Mouse (Mus musculus): ENCODE measurements at regions not wholly inside any gene's neighbourhood (a gene's known extent, or its start where the extent isn't known, plus 50 kb on each side); places are given as distances from the start of the nearest gene placed in this dataset.
"Not testable (repeated sequence)": the region's sequence is repeated elsewhere in the genome, so short reads cannot be mapped to it uniquely, and the experiment has no call there.

- H3K4me1 ChIP-seq (ENCODE audit: insufficient read depth, low read length) = no peaks in the 10 kb centered on the region
- no peaks in the 10 kb centered on the region for H3K36me3 ChIP-seq (ENCODE audit: insufficient read depth, low read length)
- no peak overlapping the region for H3K4me3 ChIP-seq (ENCODE audit: low read depth, low read length)
- no peaks in the 10 kb centered on the region for H3K27me3 ChIP-seq (ENCODE audit: insufficient read depth, low read length)
- H3K27ac ChIP-seq (ENCODE audit: low read depth, low read length) = no peak overlapping the region
- no peaks in the 10 kb centered on the region for H3K9me3 ChIP-seq (ENCODE audit: low read length)
- no peak overlapping the region for H3K4me2 ChIP-seq (ENCODE audit: low read depth, low read length, poor library complexity, severe bottlenecking)
- no peak for ATAC-seq (ENCODE audit: low FRiP score)
- WGBS = 91% methylated on average over 2 of the region's 2 CpGs
- no peak for TF ChIP-seq CTCF (IDR thresholded peaks at IDR 0.05)
- H3K9ac ChIP-seq (replicated peaks; ENCODE audit: low read length, poor library complexity, severe bottlenecking) = no peak overlapping the region
- DNase-seq (ENCODE audit: low spot score) = no peak
Measured at GRCm38 (mm10) chr6:48209103-48209502, 122.7 kb upstream of the Zfp746 start.

GRCm38 (mm10) chr6:48205722-48206121 lies 119.3 kb upstream of the Zfp746 start:
- no peak overlapping the region for H3K9ac ChIP-seq (replicated peaks; ENCODE audit: low read length, poor library complexity, severe bottlenecking)
- ATAC-seq (ENCODE audit: low FRiP score) (no peak), DNase-seq (ENCODE audit: low spot score) (no peak)
- H3K9me3 ChIP-seq (ENCODE audit: low read length) = no peaks in the 10 kb centered on the region
- TF ChIP-seq CTCF (IDR thresholded peaks at IDR 0.05) = no peak
- H3K27ac ChIP-seq (ENCODE audit: low read depth, low read length) = no peak overlapping the region
- no peaks in the 10 kb centered on the region for H3K4me1 ChIP-seq (ENCODE audit: insufficient read depth, low read length)
- no peaks in the 10 kb centered on the region for H3K27me3 ChIP-seq (ENCODE audit: insufficient read depth, low read length)
- no peak overlapping the region for H3K4me2 ChIP-seq (ENCODE audit: low read depth, low read length, poor library complexity, severe bottlenecking)
- H3K36me3 ChIP-seq (ENCODE audit: insufficient read depth, low read length) = no peaks in the 10 kb centered on the region
- 96% methylated on average over 5 of the region's 5 CpGs for WGBS
- H3K4me3 ChIP-seq (ENCODE audit: low read depth, low read length) = no peak overlapping the region

- 59% methylated on average over 3 of the region's 3 CpGs for WGBS
- ATAC-seq (ENCODE audit: low FRiP score) (no peak), DNase-seq (ENCODE audit: low spot score) (no peak)
- Histone ChIP-seq H3K4me1 (ENCODE audit: insufficient read depth, low read length) (no peaks in the 10 kb centered on the region), H3K4me2 (ENCODE audit: low read depth, low read length, poor library complexity, severe bottlenecking) (no peak overlapping the region), H3K9me3 (ENCODE audit: low read length) (no peaks in the 10 kb centered on the region), H3K9ac (replicated peaks; ENCODE audit: low read length, poor library complexity, severe bottlenecking) (no peak overlapping the region), H3K36me3 (ENCODE audit: insufficient read depth, low read length) (no peaks in the 10 kb centered on the region), H3K27ac (ENCODE audit: low read depth, low read length) (no peak overlapping the region), H3K27me3 (ENCODE audit: insufficient read depth, low read length) (no peaks in the 10 kb centered on the region), H3K4me3 (ENCODE audit: low read depth, low read length) (no peak overlapping the region)
- TF ChIP-seq CTCF (IDR thresholded peaks at IDR 0.05) = no peak
Measured at GRCm38 (mm10) chr6:48199951-48200350, 113.6 kb upstream of the Zfp746 start.

GRCm38 (mm10) chr6:48198806-48199205 lies 112.4 kb upstream of the Zfp746 start:
- 94% methylated on average over 1 of the region's 1 CpGs for WGBS
- Histone ChIP-seq H3K4me2 (ENCODE audit: low read depth, low read length, poor library complexity, severe bottlenecking) (no peak overlapping the region), H3K9ac (replicated peaks; ENCODE audit: low read length, poor library complexity, severe bottlenecking) (no peak overlapping the region), H3K9me3 (ENCODE audit: low read length) (no peaks in the 10 kb centered on the region), H3K4me1 (ENCODE audit: insufficient read depth, low read length) (no peaks in the 10 kb centered on the region), H3K27ac (ENCODE audit: low read depth, low read length) (no peak overlapping the region), H3K4me3 (ENCODE audit: low read depth, low read length) (no peak overlapping the region), H3K27me3 (ENCODE audit: insufficient read depth, low read length) (no peaks in the 10 kb centered on the region), H3K36me3 (ENCODE audit: insufficient read depth, low read length) (no peaks in the 10 kb centered on the region)
- DNase-seq (ENCODE audit: low spot score) (no peak), ATAC-seq (ENCODE audit: low FRiP score) (no peak)
- TF ChIP-seq CTCF (IDR thresholded peaks at IDR 0.05) = no peak

- Histone ChIP-seq H3K9ac (replicated peaks; ENCODE audit: low read length, poor library complexity, severe bottlenecking) (no peak overlapping the region), H3K36me3 (ENCODE audit: insufficient read depth, low read length) (no peaks in the 10 kb centered on the region), H3K4me3 (ENCODE audit: low read depth, low read length) (no peak overlapping the region), H3K4me1 (ENCODE audit: insufficient read depth, low read length) (no peaks in the 10 kb centered on the region), H3K9me3 (ENCODE audit: low read length) (no peaks in the 10 kb centered on the region), H3K4me2 (ENCODE audit: low read depth, low read length, poor library complexity, severe bottlenecking) (no peak overlapping the region), H3K27ac (ENCODE audit: low read depth, low read length) (no peak overlapping the region), H3K27me3 (ENCODE audit: insufficient read depth, low read length) (no peaks in the 10 kb centered on the region)
- DNase-seq (ENCODE audit: low spot score) (no peak), ATAC-seq (ENCODE audit: low FRiP score) (no peak)
- TF ChIP-seq CTCF (IDR thresholded peaks at IDR 0.05) = no peak
- WGBS = 58% methylated on average over 4 of the region's 4 CpGs
Measured at GRCm38 (mm10) chr6:48197696-48198378, 111.4 kb upstream of the Zfp746 start.

- not testable (repeated sequence) for H3K4me1 ChIP-seq (ENCODE audit: insufficient read depth, low read length); H3K36me3 ChIP-seq (ENCODE audit: insufficient read depth, low read length); ATAC-seq (ENCODE audit: low FRiP score); H3K27ac ChIP-seq (ENCODE audit: low read depth, low read length); H3K4me3 ChIP-seq (ENCODE audit: low read depth, low read length); H3K9me3 ChIP-seq (ENCODE audit: low read length); DNase-seq (ENCODE audit: low spot score); H3K9ac ChIP-seq (replicated peaks; ENCODE audit: low read length, poor library complexity, severe bottlenecking); H3K27me3 ChIP-seq (ENCODE audit: insufficient read depth, low read length); H3K4me2 ChIP-seq (ENCODE audit: low read depth, low read length, poor library complexity, severe bottlenecking)
- 55% methylated on average over 2 of the region's 2 CpGs for WGBS
Measured at GRCm38 (mm10) chr6:48188363-48188762, 102.0 kb upstream of the Zfp746 start.

All from midbrain, postnatal 0 days (tissue).